Mouse (Mus musculus): ENCODE data around the gene Ppfia2.

Gene Ppfia2

DNA sequence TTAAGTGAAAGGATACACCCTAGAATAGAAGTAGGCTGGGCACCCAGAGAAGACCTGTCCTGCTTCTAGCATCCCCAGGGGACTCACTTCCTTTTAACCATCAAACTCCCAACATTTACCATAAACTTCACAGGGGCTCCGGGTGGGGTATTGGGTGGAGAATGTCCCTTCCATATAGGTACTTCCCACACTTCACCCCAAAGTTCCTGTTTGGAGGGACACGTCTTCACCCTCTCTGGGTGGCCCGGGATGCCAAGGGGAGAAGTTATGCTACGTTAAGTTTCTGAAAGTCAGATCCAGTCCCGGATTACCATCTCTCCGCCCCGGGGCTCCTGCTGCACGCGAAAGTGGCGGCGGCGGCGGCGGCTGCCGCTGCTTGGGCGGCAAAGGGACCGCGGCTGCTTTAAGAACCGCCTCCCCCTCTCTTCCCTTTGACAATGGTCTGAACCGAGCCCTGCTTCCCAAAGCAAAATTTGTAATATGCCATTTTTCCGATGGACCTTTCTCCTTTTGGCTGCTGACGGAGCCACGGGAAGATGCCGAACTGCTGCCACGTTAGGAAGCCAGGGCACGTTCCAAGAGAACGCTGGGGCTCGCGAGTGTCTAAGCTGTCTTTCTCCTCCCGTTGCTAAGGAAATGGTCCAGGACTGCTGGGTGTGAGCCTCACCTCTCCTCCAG, at the start of gene Ppfia2:
Gene Ppfia2, plus strand, starts transcription at position 485 of the 678 bp plus-strand sequence.
- DNase-seq (ENCODE audit: low read depth in 1 of 2, low spot score in 2 of 2): no peak

- no peak for DNase-seq (ENCODE audit: low read depth in 1 of 2, low spot score in 2 of 2)
These were observed 1.0 kb upstream of the Ppfia2 start for GRCm38 (mm10) chr10:106468956-106469721.

- no peak for DNase-seq (ENCODE audit: low read depth in 1 of 2, low spot score in 2 of 2)
These were observed 530 bp downstream of the Ppfia2 start for GRCm38 (mm10) chr10:106470533-106471205.

DNA sequence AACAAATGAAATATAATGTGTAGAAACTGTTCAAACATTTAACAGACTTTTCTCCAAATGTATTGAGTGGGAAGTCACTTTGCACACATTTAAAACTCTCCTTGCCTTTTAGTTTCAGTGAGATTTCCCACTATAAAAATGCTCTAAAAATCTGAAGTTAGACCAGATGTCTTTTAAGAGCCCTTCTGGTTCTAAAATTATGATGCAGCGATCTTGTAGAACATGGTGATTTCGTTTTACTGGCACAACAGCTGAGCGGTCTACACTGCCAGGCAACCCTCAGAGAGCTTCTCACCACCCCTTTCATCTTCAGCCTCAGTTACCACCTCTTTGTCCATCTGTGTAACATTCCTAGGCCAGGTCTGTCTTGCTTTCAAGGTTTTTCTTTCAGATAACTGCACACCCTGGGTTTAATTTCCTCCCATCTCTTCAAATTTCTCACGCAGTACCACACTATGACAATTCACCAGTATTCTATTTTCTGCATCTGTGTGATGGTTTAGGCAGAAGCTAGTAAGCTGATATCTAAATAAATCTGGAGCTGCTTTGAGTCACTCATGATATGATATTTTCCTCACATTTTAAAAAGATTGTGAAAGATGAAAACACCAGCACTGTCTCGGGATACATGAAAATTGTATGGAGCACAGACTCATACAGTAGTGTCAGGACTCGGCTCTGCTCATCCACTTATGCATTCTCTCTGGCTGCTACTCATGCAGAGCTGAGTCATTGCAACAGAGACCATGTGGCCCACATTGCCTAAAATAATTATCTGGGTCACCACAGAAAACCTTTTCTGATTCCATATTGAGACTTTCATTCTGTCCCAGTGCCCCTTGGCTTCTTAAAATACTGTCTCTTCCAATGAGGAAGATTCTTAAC, 39.4 kb downstream of the Ppfia2 start:
- DNase-seq (ENCODE audit: low read depth in 1 of 2, low spot score in 2 of 2): no peak

DNA sequence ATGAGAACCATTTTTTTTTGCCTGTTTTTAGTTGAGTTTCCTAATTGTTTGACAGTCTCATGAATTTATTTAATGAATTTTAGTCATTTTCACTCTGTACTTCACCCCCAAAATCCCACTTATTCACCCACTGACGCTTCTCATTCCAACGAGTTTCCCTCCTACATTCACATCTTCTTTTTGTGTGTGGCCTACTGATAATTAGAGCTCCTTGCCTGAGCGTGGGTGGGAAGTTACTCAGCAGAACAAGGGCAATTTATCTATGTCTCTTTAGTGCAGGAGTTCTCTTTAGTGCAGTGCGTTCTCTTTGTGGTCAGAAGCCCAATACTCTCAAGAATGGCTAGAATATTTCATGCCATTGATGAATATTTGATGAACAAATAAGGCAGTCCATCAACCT, 95.9 kb downstream of the Ppfia2 start:
- no peak for DNase-seq (ENCODE audit: low read depth in 1 of 2, low spot score in 2 of 2)

GRCm38 (mm10) chr10:106585026-106585425, 114.9 kb downstream of the Ppfia2 start:
- DNase-seq (ENCODE audit: low read depth in 1 of 2, low spot score in 2 of 2): no peak

- DNase-seq (ENCODE audit: low read depth in 1 of 2, low spot score in 2 of 2): no peak
These were observed 115.4 kb downstream of the Ppfia2 start for GRCm38 (mm10) chr10:106585476-106586080.

GRCm38 (mm10) chr10:106587817-106588216, 117.7 kb downstream of the Ppfia2 start:
- DNase-seq (ENCODE audit: low read depth in 1 of 2, low spot score in 2 of 2): no peak

GRCm38 (mm10) chr10:106590944-106591343, 120.8 kb downstream of the Ppfia2 start:
- DNase-seq (ENCODE audit: low read depth in 1 of 2, low spot score in 2 of 2): no peak

DNA sequence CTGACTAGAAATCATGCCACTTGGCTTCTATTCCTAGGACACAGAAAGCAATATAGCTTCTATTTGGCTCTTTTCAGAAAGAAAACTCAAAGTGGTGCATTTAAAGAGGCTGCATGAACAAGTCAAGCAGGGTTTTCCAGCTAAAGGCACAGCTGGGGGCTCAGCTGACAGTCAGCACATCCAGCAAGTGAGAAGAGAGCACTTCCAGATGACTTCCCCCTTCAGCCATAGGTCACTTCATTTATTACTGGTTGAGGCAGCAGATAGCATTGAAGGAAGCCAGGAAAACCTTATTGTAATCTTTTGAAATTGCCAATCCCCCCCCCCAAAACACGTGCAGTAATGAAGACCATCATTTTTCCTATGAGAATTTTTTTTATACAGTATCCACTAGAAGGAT, 126.8 kb downstream of the Ppfia2 start:
- no peak for DNase-seq (ENCODE audit: low read depth in 1 of 2, low spot score in 2 of 2)

GRCm38 (mm10) chr10:106603319-106603898, 133.3 kb downstream of the Ppfia2 start:
- DNase-seq (ENCODE audit: low read depth in 1 of 2, low spot score in 2 of 2): no peak

DNA sequence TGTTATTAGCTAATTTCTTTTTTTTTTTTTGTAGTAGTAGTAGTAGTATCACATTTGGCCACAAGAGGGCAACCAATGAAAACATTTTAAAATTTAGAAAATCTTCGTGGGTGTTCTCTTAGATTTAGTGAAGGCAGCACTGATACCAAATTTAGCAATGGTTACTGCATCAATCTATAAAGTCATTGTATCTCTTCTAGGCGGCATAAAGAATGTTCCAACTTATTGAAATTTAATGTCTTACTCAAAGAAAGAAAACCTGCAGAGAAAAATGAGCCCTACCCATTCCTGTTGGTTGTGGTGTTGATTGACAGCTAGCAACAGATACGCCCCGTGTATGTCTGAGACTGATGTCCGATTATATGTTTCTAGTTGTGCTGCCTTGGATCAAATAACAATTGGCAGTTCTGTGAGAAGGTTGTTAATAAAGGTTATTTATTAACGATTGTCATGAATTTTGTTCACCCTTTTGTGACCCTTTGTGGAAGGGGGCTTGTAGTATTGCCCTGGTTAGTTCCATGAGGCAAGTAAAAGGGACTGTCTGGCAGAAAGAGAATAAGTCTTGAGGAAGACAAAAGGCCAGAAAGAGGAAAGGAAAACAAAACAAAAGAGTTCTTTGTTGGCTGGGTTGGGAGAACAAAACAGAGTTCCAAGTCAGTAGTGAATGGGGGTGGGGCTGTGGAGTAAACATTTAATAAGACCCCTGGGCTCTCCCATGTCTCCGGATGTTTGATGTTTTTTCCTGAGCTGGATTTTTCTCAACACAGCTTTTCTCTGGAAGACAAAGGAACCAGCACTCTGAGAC, 139.2 kb downstream of the Ppfia2 start:
- no peak for DNase-seq (ENCODE audit: low read depth in 1 of 2, low spot score in 2 of 2)

DNA sequence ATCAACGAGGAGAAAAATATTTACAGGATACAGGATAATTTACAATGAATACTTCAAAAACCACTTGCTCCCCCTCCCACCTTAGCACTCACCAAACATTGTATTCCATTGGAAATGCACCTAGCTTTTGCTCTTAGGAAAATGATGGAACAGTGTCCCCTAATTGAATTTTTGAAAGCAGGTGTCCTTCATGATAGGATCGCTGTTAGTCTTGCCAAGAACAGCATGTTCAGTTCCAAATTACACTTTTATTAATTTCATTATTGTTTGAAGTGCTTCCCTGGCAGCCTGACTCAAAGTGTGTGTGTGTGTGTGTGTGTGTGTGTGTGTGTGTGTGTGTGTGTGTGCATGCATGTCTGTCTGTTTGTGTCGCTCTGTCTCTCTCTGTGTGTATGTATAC, 140.1 kb downstream of the Ppfia2 start:
- no peak for DNase-seq (ENCODE audit: low read depth in 1 of 2, low spot score in 2 of 2)

- no peak for DNase-seq (ENCODE audit: low read depth in 1 of 2, low spot score in 2 of 2)
These were observed 148.1 kb downstream of the Ppfia2 start for GRCm38 (mm10) chr10:106618194-106618593.

DNA sequence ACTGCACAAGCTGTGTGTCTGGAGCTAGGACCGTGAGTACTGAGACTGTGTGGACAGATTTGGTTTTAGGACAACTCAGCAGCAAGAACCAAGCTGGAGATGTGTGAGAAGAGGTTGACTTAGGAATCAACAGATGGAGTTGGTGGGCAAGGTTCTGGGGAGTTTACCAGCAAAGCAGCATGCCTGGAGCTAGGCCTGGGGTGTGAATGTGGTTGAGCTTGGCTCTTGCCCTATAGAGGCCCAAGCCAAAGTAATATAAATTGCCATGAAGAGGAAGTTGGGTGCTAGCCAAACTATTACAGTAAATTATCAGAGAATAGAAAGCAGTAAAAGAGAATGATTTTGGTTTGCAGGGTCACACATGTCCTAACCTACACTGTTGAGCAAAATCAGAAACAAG, 150.8 kb downstream of the Ppfia2 start:
- no peak for DNase-seq (ENCODE audit: low read depth in 1 of 2, low spot score in 2 of 2)

DNA sequence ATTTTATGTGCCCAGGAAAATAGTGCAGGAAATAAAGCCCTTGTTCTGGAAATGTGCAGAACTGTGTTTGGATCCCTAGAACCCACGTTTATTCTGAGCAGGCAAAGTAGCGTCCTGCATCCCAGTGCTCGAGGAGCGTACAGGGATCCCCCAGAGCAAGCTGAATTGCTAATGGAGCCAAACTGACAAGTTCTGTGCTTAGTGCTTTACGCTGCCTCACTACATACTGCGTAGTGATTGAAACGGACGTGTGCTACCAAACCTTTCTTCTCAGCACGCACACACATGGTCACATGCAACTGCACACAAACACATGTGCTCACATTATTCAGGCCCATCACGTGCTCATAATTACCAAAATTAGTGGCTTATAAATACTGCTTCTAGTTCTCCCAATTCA, 153.2 kb downstream of the Ppfia2 start:
- DNase-seq (ENCODE audit: low read depth in 1 of 2, low spot score in 2 of 2): no peak

DNA sequence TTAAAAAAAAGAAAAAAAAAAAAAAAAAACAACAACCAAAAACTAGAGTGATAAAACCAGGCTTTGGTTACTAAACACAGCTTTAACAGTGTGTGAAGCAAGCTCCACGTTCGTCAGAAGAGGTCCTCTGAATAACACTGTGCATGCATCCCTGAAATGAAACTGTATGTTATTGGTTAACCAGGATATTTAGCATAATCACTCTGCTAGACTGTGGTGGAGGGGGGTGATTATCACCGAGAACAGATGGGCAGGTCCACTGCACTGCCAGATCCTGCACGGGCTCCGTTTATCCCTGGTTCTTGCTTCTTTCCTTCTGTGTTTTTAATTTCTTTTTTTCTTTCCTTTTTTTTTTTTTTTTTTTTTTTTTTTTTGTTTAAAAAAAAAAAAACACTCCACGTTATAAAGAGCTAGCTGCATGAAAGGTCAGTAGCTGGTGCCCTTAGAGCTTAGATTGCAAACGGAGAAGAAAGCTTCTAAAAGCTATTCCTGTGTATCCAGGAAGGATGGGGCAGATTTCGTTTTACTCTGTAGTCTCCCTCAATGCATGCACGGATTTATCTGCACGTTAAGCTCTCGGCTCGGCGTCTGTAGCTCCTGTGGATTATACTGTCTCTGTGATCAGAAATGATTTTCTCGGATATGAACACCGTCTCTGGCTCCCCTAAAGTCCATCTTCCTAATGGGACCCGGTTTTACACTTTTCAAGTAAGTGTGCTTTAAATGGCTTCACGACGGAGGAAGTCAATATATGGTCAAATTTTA, 162.2 kb downstream of the Ppfia2 start:
- no peak for DNase-seq (ENCODE audit: low read depth in 1 of 2, low spot score in 2 of 2)

DNA sequence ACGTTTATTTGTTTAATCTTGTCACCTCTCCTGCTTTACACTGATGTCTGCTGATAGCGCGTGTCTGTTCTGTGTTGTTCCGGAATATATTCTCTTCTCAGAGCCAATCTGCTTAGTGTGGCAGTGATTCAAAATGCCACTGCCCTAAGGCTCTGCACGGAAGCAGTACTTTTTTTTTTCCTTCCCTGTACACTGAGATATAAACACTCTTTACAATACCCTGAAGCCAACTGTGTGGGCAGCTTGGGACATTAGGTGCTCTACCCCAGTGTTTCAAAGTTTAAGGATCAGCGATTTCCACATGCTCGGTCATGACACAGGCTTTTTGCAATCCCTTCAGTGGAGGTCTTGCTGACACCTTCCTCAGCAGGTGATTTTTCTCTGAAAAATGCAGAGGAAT, 163.8 kb downstream of the Ppfia2 start:
- no peak for DNase-seq (ENCODE audit: low read depth in 1 of 2, low spot score in 2 of 2)

DNA sequence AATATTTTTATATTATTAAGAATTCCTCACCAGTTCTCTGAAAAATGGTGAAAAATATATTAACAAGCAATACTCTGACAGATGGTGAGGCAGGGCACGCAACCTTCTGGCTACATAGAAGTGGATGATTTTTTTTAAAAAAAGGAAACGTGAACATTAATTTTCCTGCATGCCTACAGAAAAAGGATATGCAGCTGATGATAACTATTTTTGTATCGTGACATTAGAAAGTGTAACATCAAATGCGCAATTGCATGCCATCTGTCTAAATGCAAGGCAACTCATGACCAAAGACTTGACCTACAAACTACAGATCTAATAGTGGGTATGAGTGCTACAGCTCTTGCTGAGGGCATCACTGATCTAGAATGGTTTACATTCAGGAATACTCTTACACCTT, 182.1 kb downstream of the Ppfia2 start:
- DNase-seq (ENCODE audit: low read depth in 1 of 2, low spot score in 2 of 2): no peak

Data from monocyte, adult 2 months (primary cell).